Mouse (Mus musculus) hindbrain, embryonic 12.5 days (tissue): Measurements from ENCODE around the gene Clec3b. TPM values are rescaled to one million over a fixed set of nuclear protein-coding genes. Genes with fewer than 3 reads are reported as not detected.

Experiments used
- ATAC-seq: fragments of 200-750 bp; cut with Nextera tagmentation; 2 replicates; pipeline ENCODE4 v1.8.0; 2017; ENCODE audit warnings: moderate TSS enrichment; ENCODE audit not compliant: low FRiP score
- H3K27ac ChIP-seq: fragments of 300-500 bp; sonication (generic); 2 replicates; pipeline ENCODE4 v1.5.1; 2016; ENCODE audit warnings: mild to moderate bottlenecking
- H3K27me3 ChIP-seq: fragments of 300-500 bp; sonication (generic); 2 replicates; pipeline ENCODE4 v1.6.1; 2016; ENCODE audit warnings: mild to moderate bottlenecking
- H3K36me3 ChIP-seq: fragments of 300-500 bp; sonication (generic); 2 replicates; pipeline ENCODE4 v1.6.1; 2016; ENCODE audit warnings: mild to moderate bottlenecking
- H3K4me1 ChIP-seq: fragments of 300-500 bp; sonication (generic); 2 replicates; pipeline ENCODE4 v1.6.1; 2016
- H3K4me2 ChIP-seq: fragments of 300-500 bp; sonication (generic); replicated peaks from 2 replicates; pipeline ENCODE4 v1.6.1; 2016; ENCODE audit warnings: mild to moderate bottlenecking
- H3K4me3 ChIP-seq: fragments of 300-500 bp; sonication (generic); 2 replicates; pipeline ENCODE4 v1.5.1; 2016; ENCODE audit warnings: mild to moderate bottlenecking
- H3K9ac ChIP-seq: fragments of 300-500 bp; sonication (generic); 2 replicates; pipeline ENCODE4 v1.6.1; 2016; ENCODE audit warnings: mild to moderate bottlenecking, moderate library complexity
- H3K9me3 ChIP-seq: fragments of 300-500 bp; sonication (generic); replicated peaks from 2 replicates; pipeline ENCODE4 v1.6.1; 2016; ENCODE audit warnings: mild to moderate bottlenecking
- WGBS: fragments of 180-500 bp; shearing (Covaris S2); methylation state at CpG from one replicate; pipeline ENCODE4 v1.1.7; 2016; 5-methylcytosine and 5-hydroxymethylcytosine counted together
- polyA plus RNA-seq: library from polyadenylated mRNA; unstranded; fragments of >200 nt; fragmentation: Nextera tagmentation; extraction: Ambion mirVana; gene quantifications from 2 replicates; pipeline ENCODE4 v1.2.1, GENCODE M21; 2016

The Clec3b gene
- polyA plus RNA-seq, 1 experiment from 2014 or later = 0.22 TPM

DNA sequence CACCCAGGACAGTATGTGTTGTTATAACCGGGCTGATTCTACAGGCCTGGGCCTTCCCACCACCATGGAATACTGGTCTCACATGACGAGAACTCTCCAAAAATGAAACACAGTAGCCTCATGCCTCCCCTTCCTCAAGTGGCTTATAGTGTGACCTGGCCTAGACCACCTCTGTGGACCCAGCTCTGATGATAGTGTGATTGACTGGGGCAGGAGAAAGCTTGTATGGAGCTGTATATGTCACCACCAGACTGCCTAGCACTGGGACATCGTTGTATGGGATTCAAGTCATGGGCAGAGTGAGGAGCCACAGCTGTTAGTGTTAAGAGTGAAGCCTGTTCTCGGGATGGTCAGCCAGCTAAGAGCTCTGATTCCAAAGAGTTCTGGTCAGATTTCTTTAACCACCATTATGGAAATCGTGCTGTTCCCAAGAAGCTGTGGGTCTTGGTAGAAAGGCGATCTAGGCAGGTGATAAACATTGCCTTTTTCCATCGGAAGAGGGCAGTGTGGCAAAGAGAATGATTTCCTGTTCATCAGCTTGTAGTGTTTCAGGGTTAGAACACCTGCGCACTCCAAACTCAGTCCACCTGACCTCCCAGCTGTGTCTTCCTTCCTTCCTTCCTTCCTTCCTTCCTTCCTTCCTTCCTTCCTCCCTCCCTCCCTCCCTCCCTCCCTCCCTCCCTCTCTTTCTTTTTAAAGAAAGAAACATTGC lies 7.5 kb downstream of the Clec3b start:
- Histone ChIP-seq H3K36me3 (no peaks in the 10 kb centered on the region), H3K9me3 (no peaks in the 10 kb centered on the region), H3K4me1 (0 out of 2 replicates have a peak, but pooled peaks cover 2% of the 10 kb centered on the region), H3K9ac (no peak overlapping the region), H3K4me2 (no peak overlapping the region), H3K27ac (no peak overlapping the region), H3K4me3 (no peak overlapping the region), H3K27me3 (no peaks in the 10 kb centered on the region)
- 63% methylated on average over 8 of the region's 8 CpGs for WGBS
- no peak for ATAC-seq

DNA sequence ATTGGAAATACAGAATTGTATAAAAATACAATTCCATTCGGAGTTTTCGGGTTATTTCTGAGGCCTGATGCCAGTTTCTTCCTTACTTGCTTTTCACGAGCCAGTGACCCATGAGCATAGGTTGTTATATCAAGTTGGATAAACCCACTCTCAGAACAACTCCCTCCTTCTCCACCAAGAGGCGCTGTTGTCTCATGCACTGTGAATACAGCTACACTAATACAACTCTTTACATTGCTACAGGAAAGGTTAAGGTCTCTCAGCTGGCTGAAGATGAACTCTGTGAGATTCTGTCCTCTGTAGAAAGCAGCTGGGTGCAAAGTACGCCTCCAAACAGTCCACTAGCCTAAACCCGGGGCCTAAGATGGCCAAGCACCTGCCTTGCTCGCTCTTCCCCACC lies 8.6 kb downstream of the Clec3b start:
- no peaks in the 10 kb centered on the region for H3K9me3 ChIP-seq
- no peak for ATAC-seq
- H3K27me3 ChIP-seq = no peaks in the 10 kb centered on the region
- WGBS = 73% methylated on average over 7 of the region's 7 CpGs
- H3K4me1 ChIP-seq = 0 out of 2 replicates have a peak, but pooled peaks cover 2% of the 10 kb centered on the region
- no peak overlapping the region for H3K4me3 ChIP-seq
- no peaks in the 10 kb centered on the region for H3K36me3 ChIP-seq
- H3K4me2 ChIP-seq = no peak overlapping the region
- H3K9ac ChIP-seq = no peak overlapping the region
- H3K27ac ChIP-seq = no peak overlapping the region

DNA sequence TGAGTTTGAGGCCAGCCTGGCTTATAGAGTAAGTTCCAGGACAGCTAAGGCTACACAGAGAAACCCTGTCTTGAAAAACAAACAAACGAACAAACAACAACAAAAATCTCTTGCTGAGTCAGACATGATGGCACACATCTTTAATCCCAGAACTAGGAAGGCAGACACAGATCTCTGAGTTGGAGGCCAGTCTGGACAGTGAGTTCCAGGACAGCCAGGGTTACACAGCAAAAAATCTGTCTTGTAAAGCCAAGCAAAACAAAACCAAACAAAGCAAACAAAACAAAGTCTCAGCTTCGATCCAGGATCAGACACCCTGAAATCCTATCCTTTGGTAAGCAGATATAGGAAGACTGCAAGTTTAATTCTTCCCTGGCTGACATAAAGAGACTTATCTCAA lies 11.0 kb downstream of the Clec3b start:
- Histone ChIP-seq H3K4me2 (no peak overlapping the region), H3K27me3 (no peaks in the 10 kb centered on the region), H3K4me3 (no peak overlapping the region), H3K27ac (no peak overlapping the region), H3K9ac (no peak overlapping the region), H3K9me3 (no peaks in the 10 kb centered on the region), H3K36me3 (no peaks in the 10 kb centered on the region), H3K4me1 (0 out of 2 replicates have a peak, but pooled peaks cover 2% of the 10 kb centered on the region)
- 74% methylated on average over 2 of the region's 2 CpGs for WGBS
- ATAC-seq = no peak

DNA sequence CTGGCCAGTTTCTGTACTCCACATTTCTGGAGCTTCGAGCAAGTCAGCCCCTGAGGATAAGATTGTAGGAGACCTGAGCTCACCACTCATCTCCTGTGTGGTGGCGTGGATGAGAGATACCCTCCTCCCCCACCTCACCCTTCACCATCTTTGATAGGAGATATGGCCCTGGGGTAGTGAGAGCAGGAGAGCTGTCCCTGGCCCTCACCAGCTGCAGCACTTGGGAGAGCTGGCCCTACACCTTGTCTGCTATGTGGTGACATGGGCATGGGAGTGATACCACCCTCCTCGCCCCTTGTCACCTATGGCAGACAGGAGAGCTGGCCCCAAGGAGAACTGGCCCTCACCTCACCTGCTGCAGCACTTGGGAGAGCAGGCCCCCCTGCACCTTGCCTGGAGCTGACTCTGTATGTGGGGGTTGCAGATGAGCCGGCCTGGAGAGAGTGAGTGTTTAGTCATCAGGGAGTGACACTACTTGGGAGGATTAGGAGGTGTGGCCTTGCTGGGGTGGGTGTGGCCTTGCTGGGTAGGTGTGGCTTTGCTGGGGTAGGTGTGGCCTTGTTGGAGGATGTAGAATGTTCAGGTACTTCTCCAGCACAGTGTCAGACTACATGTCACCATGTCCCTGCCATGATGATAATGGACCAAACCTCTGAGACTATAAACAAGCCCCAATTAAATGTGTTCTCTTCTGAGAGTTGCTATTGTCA lies 12.4 kb downstream of the Clec3b start:
- no peak for ATAC-seq
- Histone ChIP-seq H3K27ac (no peak overlapping the region), H3K36me3 (no peaks in the 10 kb centered on the region), H3K9ac (no peak overlapping the region), H3K9me3 (no peaks in the 10 kb centered on the region), H3K27me3 (no peaks in the 10 kb centered on the region), H3K4me1 (no peaks in the 10 kb centered on the region), H3K4me3 (no peak overlapping the region), H3K4me2 (no peak overlapping the region)
- WGBS = 87% methylated on average over 4 of the region's 4 CpGs

DNA sequence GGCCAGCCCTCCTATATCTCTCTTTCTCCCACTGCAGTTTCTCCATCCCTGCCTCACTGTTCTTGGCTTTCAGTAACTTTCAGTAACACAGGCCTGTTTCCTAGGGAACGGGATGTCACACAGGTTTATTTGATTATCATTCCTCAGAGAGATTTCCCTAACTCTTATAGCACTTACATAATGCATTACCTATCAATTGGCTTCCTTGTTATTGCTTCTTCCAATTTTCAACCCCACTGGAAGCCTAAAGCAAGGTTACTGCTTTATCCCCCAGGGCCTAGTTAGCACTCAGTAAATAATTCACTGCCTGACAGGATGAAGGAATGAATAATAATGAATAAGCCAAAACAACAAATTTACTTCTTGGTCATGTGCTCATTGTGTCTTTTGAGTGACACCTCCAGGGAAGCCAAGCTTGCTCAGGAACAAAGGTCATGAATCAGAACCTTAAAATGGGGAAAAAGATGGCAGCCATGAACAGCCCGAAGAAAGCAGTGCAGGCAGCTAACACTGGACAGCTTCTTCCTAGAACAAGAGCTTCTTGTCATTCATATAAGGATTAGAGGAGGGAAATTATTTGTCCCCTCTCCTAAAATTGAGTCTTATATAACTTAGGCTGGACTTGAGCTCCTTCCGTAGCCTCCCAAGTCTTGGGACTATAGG lies 15.2 kb downstream of the Clec3b start:
- no peak overlapping the region for H3K4me3 ChIP-seq
- H3K27ac ChIP-seq = no peak overlapping the region
- no peak overlapping the region for H3K9ac ChIP-seq
- H3K27me3 ChIP-seq = no peaks in the 10 kb centered on the region
- 0 out of 2 replicates have a peak, but pooled peaks have one; percentile 26 for ATAC-seq
- 83% methylated on average over 3 of the region's 3 CpGs for WGBS
- no peaks in the 10 kb centered on the region for H3K36me3 ChIP-seq
- no peak overlapping the region for H3K4me2 ChIP-seq
- no peaks in the 10 kb centered on the region for H3K9me3 ChIP-seq
- no peaks in the 10 kb centered on the region for H3K4me1 ChIP-seq

DNA sequence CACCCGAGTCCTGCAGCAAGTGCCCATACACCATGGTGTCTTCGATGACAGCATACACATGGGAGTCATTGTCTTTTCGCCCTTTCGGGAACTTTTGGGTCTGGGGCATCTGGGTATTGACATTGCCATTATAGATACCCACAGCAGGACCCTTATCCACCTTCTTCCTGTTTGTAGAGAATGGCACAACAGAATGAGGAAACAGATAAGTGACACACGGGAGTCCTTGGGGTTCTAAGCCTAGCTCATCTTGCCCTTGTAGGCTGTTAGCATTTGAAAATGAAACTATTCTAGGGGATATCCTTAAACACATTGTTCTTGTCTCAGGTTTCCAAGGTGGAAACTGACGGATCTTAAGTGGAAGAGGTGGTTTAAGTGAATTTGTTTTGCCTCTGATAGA lies 23.0 kb downstream of the Clec3b start:
- Histone ChIP-seq H3K9ac (no peak overlapping the region), H3K27me3 (no peaks in the 10 kb centered on the region; the same call in 1 of the 2 replicates), H3K4me2 (no peak overlapping the region), H3K27ac (no peak overlapping the region), H3K9me3 (no peaks in the 10 kb centered on the region), H3K36me3 (no peaks in the 10 kb centered on the region), H3K4me3 (no peak overlapping the region), H3K4me1 (peaks cover 3% of the 10 kb centered on the region; the same call in 1 of the 2 replicates)
- ATAC-seq = no peak
- 87% methylated on average over 6 of the region's 6 CpGs for WGBS

DNA sequence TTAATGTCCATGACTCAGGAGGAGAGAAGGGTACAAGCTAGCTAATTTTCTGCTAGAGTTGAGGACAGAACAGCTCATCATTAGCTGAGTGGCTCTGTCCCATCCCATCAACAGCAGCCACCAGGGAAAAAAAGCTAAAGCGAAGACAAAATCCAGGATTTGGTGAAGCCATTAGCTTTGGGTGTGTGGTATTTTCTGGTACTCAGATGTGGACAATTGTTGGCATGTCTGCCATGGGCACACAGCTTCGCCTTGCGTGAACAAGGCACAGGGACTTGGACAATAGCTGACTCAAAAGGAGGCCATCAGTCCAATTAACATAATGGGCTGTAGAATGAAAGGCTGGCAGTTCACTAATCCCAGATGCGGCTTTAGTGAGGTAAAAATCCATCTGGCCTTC lies 23.6 kb downstream of the Clec3b start:
- Histone ChIP-seq H3K27ac (no peak overlapping the region), H3K4me3 (no peak overlapping the region), H3K4me2 (no peak overlapping the region), H3K9ac (no peak overlapping the region), H3K27me3 (no peaks in the 10 kb centered on the region; the same call in 1 of the 2 replicates), H3K4me1 (peaks cover 3% of the 10 kb centered on the region; the same call in 1 of the 2 replicates), H3K36me3 (no peaks in the 10 kb centered on the region), H3K9me3 (no peaks in the 10 kb centered on the region)
- no peak for ATAC-seq
- WGBS = 63% methylated on average over 4 of the region's 4 CpGs

DNA sequence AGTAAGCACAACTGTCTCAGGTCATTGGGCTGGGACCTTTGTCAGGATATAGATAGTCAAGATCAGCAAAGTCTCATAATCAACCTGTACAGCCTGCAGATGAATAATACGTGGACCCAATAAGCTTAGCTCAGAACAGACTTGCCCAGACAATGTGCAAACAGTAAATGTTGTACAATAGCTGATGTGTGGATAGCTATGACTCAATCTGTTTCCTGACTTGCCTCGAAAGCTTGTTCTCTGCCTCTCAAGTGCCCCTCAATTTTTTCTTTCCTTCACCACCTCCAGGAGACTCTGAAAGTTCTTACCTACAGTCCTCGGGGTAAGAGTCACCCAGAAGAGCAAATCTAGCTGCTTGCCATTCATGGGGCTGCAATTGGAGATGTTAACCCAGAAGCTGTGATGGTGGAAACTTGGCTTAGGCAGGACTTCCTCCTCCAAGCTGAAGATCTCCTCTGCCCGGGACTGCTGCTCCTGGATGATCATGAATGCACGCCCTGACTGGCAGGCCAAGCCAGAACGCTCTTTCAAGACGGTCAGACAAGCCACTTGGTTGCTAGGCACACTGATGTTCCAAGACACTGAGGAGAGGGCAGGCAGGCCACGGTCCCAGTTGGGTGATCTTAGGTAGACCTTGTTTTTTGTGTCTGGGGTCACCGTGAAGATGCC lies 26.8 kb downstream of the Clec3b start:
- H3K27ac ChIP-seq = no peak overlapping the region
- no peaks in the 10 kb centered on the region for H3K9me3 ChIP-seq
- no peak overlapping the region for H3K4me2 ChIP-seq
- H3K4me1 ChIP-seq = peaks cover 5% of the 10 kb centered on the region; the same call in 1 of the 2 replicates
- no peak for ATAC-seq
- no peaks in the 10 kb centered on the region; the same call in 1 of the 2 replicates for H3K27me3 ChIP-seq
- H3K36me3 ChIP-seq = no peaks in the 10 kb centered on the region
- H3K4me3 ChIP-seq = no peak overlapping the region
- 86% methylated on average over 9 of the region's 9 CpGs for WGBS
- H3K9ac ChIP-seq = no peak overlapping the region

DNA sequence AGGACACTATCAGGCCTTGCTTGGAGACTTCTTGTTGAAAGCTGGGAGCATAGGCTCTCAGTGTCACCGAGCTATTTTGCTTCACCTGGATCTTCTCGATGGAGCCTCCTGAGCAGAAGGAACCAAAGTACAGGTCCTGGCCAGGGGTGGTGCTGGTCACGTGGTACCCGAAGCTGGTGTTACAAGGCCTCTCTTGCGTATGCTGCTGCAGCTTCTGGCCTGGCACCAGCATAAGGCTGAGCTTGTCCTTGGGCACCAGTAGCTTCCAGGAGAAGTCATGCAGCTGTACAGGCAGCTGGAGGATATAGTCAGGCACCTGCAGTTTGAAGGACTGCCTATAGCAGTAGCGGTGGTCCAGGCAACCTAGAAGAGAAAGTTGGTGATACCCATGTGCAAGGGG lies 29.3 kb downstream of the Clec3b start:
- no peaks in the 10 kb centered on the region for H3K9me3 ChIP-seq
- no peak for ATAC-seq

DNA sequence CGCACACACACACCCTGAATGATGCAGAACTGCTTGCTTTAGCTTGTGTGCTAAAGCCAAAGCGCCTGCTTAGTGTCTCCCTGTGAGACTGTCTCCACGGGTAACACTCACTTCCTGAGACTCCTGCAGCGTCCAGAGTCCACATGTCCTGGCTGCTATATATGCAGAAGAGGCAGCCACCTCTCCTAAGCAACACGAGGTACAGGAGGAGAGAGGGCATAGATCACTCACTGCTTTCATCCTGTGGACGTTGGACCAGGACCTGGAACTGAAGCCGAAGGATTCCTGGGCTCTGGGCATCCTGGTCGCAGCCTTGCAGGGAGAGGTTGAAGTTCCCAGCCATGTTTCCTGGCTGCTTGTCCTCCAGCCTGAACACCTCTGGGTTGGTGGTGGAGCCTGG lies 32.5 kb downstream of the Clec3b start:
- H3K4me1 ChIP-seq = 0 out of 2 replicates have a peak, but pooled peaks cover 2% of the 10 kb centered on the region
- H3K9me3 ChIP-seq = no peaks in the 10 kb centered on the region
- ATAC-seq = no peak
- WGBS = 79% methylated on average over 8 of the region's 8 CpGs
- H3K4me2 ChIP-seq = no peak overlapping the region
- H3K27me3 ChIP-seq = no peaks in the 10 kb centered on the region
- H3K4me3 ChIP-seq = no peak overlapping the region
- no peaks in the 10 kb centered on the region for H3K36me3 ChIP-seq
- no peak overlapping the region for H3K27ac ChIP-seq
- no peak overlapping the region for H3K9ac ChIP-seq

More for the DNA sequence above, 29.3 kb downstream of the Clec3b start:
- Histone ChIP-seq H3K27ac (no peak overlapping the region), H3K36me3 (no peaks in the 10 kb centered on the region), H3K4me3 (no peak overlapping the region), H3K4me2 (no peak overlapping the region), H3K27me3 (no peaks in the 10 kb centered on the region), H3K4me1 (0 out of 2 replicates have a peak, but pooled peaks cover 2% of the 10 kb centered on the region), H3K9ac (no peak overlapping the region)
- WGBS = 93% methylated on average over 6 of the region's 6 CpGs

DNA sequence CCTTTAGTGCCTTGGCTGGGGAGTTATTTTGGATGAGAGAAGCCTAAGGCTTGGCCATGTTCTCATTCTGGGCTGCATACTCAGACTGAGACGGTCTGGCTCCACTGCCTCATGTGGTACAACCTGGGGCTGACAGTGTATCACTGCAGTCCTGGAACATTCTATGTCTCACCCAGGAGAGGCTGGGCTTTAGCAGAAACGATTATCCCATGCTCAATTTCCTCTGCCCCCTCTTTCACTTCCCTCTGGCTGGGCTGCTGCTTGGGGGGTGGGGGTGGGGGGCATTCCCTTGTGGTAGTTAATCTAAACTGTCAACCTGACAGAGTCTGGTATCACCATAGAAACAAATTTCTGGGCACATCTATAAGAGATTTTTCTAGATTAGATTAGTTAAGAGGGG lies 34.8 kb downstream of the Clec3b start:
- ATAC-seq = no peak
- Histone ChIP-seq H3K4me2 (no peak overlapping the region), H3K27ac (no peak overlapping the region), H3K36me3 (no peaks in the 10 kb centered on the region), H3K9ac (no peak overlapping the region), H3K4me3 (no peak overlapping the region), H3K27me3 (no peaks in the 10 kb centered on the region), H3K4me1 (0 out of 2 replicates have a peak, but pooled peaks cover 2% of the 10 kb centered on the region), H3K9me3 (no peaks in the 10 kb centered on the region)
- WGBS = 49% methylated on average over 2 of the region's 2 CpGs

DNA sequence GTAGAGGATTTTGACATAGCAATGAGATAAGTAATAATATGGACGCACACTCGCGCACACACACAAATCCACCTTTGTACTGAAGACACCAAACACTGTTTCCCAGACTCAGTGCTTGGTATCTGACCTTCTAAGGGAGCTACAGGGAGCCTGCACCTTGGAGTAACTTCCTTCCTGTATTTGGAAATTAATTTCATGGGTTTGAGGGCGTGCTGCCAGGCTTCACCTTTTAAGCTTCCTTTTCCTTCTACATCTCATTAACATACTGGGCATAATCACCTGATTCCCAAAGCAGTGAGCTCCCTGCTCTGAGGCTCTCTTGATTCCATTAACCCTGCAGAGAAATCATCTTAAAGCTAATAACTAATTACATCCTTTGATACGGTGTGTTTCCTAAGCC lies 35.4 kb downstream of the Clec3b start:
- no peak for ATAC-seq
- Histone ChIP-seq H3K27me3 (no peaks in the 10 kb centered on the region), H3K36me3 (no peaks in the 10 kb centered on the region), H3K4me2 (no peak overlapping the region), H3K9ac (no peak overlapping the region), H3K4me3 (no peak overlapping the region), H3K9me3 (no peaks in the 10 kb centered on the region), H3K4me1 (0 out of 2 replicates have a peak, but pooled peaks cover 2% of the 10 kb centered on the region), H3K27ac (no peak overlapping the region)
- 88% methylated on average over 5 of the region's 5 CpGs for WGBS
